Mouse (Mus musculus) neural tube, embryonic 14.5 days (tissue): Measurements from ENCODE around the gene Ablim2. TPM values are rescaled to one million over a fixed set of nuclear protein-coding genes. Genes with fewer than 3 reads are reported as not detected.

Experiments used
- ATAC-seq: fragments of 200-750 bp; cut with Nextera tagmentation; 2 replicates; pipeline ENCODE4 v1.8.0; 2017; ENCODE audit warnings: low read depth, mild to moderate bottlenecking, moderate TSS enrichment, moderate library complexity
- H3K27ac ChIP-seq: fragments of 300-500 bp; sonication (generic); 2 replicates; pipeline ENCODE4 v1.5.1; 2014; ENCODE audit warnings: low read depth, mild to moderate bottlenecking, control low read depth, low read length, moderate library complexity, mixed read lengths
- H3K27me3 ChIP-seq: fragments of 300-500 bp; sonication (generic); 2 replicates; pipeline ENCODE4 v1.6.1; 2014; ENCODE audit warnings: low read length; ENCODE audit not compliant: control insufficient read depth, insufficient read depth
- H3K36me3 ChIP-seq: fragments of 300-500 bp; sonication (generic); 2 replicates; pipeline ENCODE4 v1.6.1; 2014; ENCODE audit warnings: low read length, mixed read lengths; ENCODE audit not compliant: control insufficient read depth, insufficient read depth
- H3K4me1 ChIP-seq: fragments of 300-500 bp; sonication (generic); 2 replicates; pipeline ENCODE4 v1.6.1; 2014; ENCODE audit warnings: low read length; ENCODE audit not compliant: control insufficient read depth, insufficient read depth
- H3K4me2 ChIP-seq: fragments of 300-500 bp; sonication (generic); 2 replicates; pipeline ENCODE4 v1.6.1; 2014; ENCODE audit warnings: mild to moderate bottlenecking, low read depth, low read length, control low read depth
- H3K4me3 ChIP-seq: fragments of 300-500 bp; sonication (generic); 2 replicates; pipeline ENCODE4 v1.5.1; 2014; ENCODE audit warnings: low read depth, low read length, control low read depth, mixed read lengths
- H3K9ac ChIP-seq: fragments of 300-500 bp; sonication (generic); replicated peaks from 2 replicates; pipeline ENCODE4 v1.6.1; 2014; ENCODE audit warnings: low read depth, mild to moderate bottlenecking, control low read depth, low read length, mixed read lengths
- H3K9me3 ChIP-seq: fragments of 300-500 bp; sonication (generic); 2 replicates; pipeline ENCODE4 v1.6.1; 2016; ENCODE audit warnings: low read length; ENCODE audit not compliant: control insufficient read depth
- WGBS: fragments of 180-500 bp; shearing (Covaris S2); extraction: QIAGEN DNeasy Blood & Tissue Kit; methylation state at CpG from one replicate; pipeline ENCODE4 v1.1.7; 2014; 5-methylcytosine and 5-hydroxymethylcytosine counted together
- polyA plus RNA-seq: library from polyadenylated mRNA; unstranded; fragments of >200 nt; fragmentation: Nextera tagmentation; extraction: Ambion mirVana; gene quantifications from 2 replicates; pipeline ENCODE4 v1.2.1, GENCODE M21; 2014

Gene Ablim2
- polyA plus RNA-seq, 1 experiment from 2014 or later: 26.1 TPM

DNA sequence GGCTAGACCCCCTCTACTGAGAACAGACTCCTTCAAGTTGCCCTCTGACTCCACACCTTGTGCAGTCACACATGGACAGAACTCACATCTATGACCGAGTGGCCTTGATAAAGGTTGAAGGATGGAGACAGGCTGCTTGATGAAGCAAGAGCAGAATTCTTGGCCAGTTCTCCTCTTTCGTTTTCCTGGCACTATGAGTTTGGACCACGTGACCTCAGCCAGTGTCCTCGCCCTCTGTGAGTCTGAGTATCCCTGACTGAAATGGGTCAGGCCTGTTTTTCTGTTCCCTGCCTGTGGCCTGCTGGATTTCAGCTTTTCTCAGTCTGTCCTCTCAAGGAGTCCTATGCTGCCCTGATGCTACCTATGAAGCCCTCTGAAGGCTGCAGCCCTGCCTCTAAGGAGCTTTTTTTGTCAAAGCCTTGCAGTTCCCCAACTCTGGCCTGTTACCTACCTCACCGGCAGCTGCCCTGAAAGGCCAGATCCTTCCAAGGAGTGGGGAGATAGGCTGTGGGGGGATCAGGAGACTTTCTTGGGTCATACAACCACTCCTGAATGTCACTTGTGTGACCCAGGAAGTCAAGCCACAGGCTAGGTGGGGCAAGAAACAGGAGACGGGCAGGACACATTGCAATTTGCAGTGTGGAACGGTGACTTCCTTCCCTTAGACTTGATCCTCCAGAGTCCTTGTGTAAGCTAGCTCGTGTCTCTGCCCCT lies 14.3 kb upstream of the Ablim2 start:
- no peaks in the 10 kb centered on the region for H3K4me1 ChIP-seq
- no peaks in the 10 kb centered on the region for H3K9me3 ChIP-seq
- no peak overlapping the region for H3K4me2 ChIP-seq

GRCm38 (mm10) chr5:35743990-35744722 lies 13.5 kb upstream of the Ablim2 start:
- Histone ChIP-seq H3K27ac (no peak overlapping the region), H3K4me3 (no peak overlapping the region), H3K27me3 (no peaks in the 10 kb centered on the region; the same call in 1 of the 2 replicates), H3K36me3 (no peaks in the 10 kb centered on the region), H3K9ac (no peak overlapping the region), H3K4me2 (no peak overlapping the region), H3K9me3 (no peaks in the 10 kb centered on the region), H3K4me1 (no peaks in the 10 kb centered on the region)
- WGBS: 86% methylated on average over 7 of the region's 7 CpGs
- ATAC-seq: no peak

More for the DNA sequence above, 14.3 kb upstream of the Ablim2 start:
- Histone ChIP-seq H3K36me3 (no peaks in the 10 kb centered on the region), H3K9ac (no peak overlapping the region), H3K27me3 (no peaks in the 10 kb centered on the region; the same call in 1 of the 2 replicates), H3K4me3 (no peak overlapping the region), H3K27ac (no peak overlapping the region)
- WGBS: 79% methylated on average over 8 of the region's 8 CpGs
- ATAC-seq: no peak

DNA sequence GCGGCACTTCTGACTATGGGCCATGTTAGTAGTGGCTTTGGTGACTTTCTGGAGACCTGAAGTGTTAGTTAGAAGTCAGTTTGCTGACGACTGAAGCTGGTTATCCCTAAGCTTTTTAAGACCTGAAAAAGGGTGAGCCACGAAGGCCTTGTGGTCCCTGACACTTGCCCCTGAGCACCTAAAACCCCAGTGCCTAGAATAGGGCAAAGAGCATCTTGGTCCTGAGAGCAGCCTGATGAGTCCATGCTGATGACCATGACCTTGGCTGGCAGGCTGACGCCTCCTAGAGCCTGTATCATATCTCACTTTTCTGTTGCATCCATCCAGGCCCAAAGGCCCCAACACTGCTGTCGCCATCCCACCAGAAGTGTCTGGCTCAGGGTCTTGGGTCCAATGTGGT lies 12.3 kb upstream of the Ablim2 start:
- ATAC-seq: no peak

DNA sequence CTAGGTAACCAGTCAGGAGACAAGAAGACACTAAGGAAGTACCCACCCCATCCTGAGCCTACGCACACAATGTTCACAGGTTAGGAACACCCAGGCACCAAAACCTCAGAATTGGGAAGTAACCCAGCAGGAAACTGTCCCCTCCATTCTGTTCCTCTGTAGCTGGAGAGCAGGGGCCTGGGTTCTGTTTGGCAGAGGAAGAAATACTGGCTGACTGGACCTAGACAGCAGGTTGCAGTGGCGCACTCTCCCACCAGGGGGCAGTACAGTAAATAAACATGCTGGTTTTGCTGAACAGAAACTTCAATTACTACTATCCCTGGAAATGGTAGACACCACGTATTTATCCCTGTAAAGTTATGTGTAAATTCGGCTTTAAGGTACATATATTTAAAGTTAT lies 10.8 kb upstream of the Ablim2 start:
- WGBS: 29% methylated on average over 4 of the region's 4 CpGs
- Histone ChIP-seq H3K27me3 (no peaks in the 10 kb centered on the region), H3K4me1 (no peaks in the 10 kb centered on the region), H3K9ac (no peak overlapping the region), H3K4me2 (no peak overlapping the region), H3K4me3 (no peak overlapping the region), H3K27ac (no peak overlapping the region), H3K9me3 (no peaks in the 10 kb centered on the region), H3K36me3 (no peaks in the 10 kb centered on the region)
- ATAC-seq: no peak

More for the DNA sequence above, 12.3 kb upstream of the Ablim2 start:
- Histone ChIP-seq H3K36me3 (no peaks in the 10 kb centered on the region), H3K4me1 (no peaks in the 10 kb centered on the region), H3K9ac (no peak overlapping the region), H3K4me2 (no peak overlapping the region), H3K9me3 (no peaks in the 10 kb centered on the region), H3K4me3 (no peak overlapping the region), H3K27ac (no peak overlapping the region), H3K27me3 (no peaks in the 10 kb centered on the region; the same call in 1 of the 2 replicates)
- WGBS: 93% methylated on average over 5 of the region's 5 CpGs

DNA sequence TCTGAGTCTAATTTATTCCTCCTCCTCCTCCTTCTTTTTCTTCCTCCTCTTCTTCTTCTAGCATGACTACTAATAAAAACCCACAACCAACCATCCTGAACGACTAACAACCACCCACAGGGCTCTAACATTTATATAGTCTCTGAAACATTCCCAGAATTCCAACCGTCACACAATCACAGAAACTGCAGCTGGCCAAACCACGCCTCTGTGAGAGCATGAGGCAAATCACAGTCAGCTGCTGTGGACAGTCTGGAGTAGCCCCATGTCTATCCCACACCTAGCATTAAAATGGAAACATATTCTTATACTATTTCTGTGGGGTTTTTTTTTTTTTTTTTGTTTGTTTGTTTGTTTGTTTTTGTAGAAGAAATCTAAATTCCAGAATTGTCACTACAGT lies 8.3 kb upstream of the Ablim2 start:
- Histone ChIP-seq H3K36me3 (no peaks in the 10 kb centered on the region), H3K9ac (no peak overlapping the region), H3K4me1 (no peaks in the 10 kb centered on the region), H3K27me3 (no peaks in the 10 kb centered on the region), H3K4me2 (no peak overlapping the region), H3K9me3 (no peaks in the 10 kb centered on the region), H3K27ac (no peak overlapping the region), H3K4me3 (no peak overlapping the region)
- no peak for ATAC-seq
- 55% methylated on average over 3 of the region's 3 CpGs for WGBS

GRCm38 (mm10) chr5:35750026-35750425 lies 7.7 kb upstream of the Ablim2 start:
- Histone ChIP-seq H3K4me2 (no peak overlapping the region), H3K9ac (no peak overlapping the region), H3K9me3 (no peaks in the 10 kb centered on the region), H3K36me3 (no peaks in the 10 kb centered on the region), H3K27ac (no peak overlapping the region), H3K4me1 (no peaks in the 10 kb centered on the region), H3K27me3 (no peaks in the 10 kb centered on the region), H3K4me3 (no peak overlapping the region)
- no peak for ATAC-seq
- 91% methylated on average over 1 of the region's 1 CpGs for WGBS

DNA sequence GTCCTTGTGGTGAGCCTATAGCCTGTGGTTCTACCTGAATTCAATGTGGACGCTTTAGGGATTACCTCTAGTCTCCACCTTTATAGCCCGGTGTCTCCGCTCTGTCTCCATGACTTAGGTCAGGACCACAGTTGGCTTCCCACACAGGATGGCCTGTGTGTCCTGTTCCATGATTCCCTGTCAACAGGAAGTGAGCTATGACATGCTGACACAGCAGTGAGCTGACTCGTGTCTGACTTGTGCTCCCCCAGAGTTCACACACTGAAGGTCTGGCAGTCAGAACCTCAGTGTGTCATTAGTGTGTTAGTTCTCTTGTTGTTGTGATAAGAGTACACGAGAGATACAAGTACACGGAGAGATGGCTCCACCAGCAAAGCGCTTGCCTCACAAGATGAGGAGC lies 6.7 kb upstream of the Ablim2 start:
- Histone ChIP-seq H3K9me3 (no peaks in the 10 kb centered on the region), H3K9ac (no peak overlapping the region), H3K27ac (no peak overlapping the region), H3K4me1 (no peaks in the 10 kb centered on the region), H3K4me3 (no peak overlapping the region), H3K4me2 (no peak overlapping the region), H3K27me3 (no peaks in the 10 kb centered on the region), H3K36me3 (no peaks in the 10 kb centered on the region)
- 83% methylated on average over 7 of the region's 7 CpGs for WGBS
- ATAC-seq: no peak

DNA sequence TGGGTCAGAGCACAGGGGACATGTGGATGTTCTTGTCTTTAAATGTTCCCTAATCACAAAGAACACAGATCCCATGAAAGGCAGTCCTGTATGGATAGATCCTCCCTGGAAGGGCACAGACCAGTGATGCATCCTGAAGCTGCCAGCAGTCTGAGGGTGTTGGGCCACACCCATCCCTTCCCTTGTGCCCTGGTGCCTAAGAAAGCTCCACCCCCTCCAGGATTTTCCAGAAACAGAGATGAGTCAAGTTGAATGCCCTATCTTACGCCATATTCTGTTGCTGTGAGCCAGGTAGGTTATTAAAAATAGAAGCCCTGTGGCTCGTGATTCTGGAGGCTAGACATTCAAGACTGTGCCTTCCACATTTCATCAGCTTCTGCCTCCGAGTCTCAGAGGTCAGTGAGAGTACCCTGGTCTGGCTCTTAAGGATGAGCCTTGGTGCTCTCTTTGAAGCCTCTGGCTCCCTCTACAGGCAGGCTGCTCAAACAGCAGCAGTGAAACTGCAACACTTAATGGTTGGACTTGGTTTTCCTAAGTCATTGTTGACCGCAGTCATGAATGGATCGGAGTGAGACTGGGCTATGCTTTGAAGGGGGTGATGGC lies 2.4 kb upstream of the Ablim2 start:
- ATAC-seq: no peak
- Histone ChIP-seq H3K27me3 (peaks cover 19% of the 10 kb centered on the region; the same call in 1 of the 2 replicates), H3K9ac (no peak overlapping the region), H3K36me3 (no peaks in the 10 kb centered on the region), H3K27ac (no peak overlapping the region), H3K4me3 (no peak overlapping the region), H3K4me2 (no peak overlapping the region), H3K9me3 (no peaks in the 10 kb centered on the region), H3K4me1 (peaks cover 4% of the 10 kb centered on the region)
- WGBS: 17% methylated on average over 5 of the region's 5 CpGs

GRCm38 (mm10) chr5:35756020-35756419 lies 1.7 kb upstream of the Ablim2 start:
- H3K27ac ChIP-seq: no peak overlapping the region
- H3K4me3 ChIP-seq: no peak overlapping the region
- H3K4me1 ChIP-seq: peaks cover 4% of the 10 kb centered on the region
- no peaks in the 10 kb centered on the region for H3K36me3 ChIP-seq
- H3K9ac ChIP-seq: no peak overlapping the region
- peaks cover 19% of the 10 kb centered on the region; the same call in 1 of the 2 replicates for H3K27me3 ChIP-seq
- no peak for ATAC-seq
- H3K9me3 ChIP-seq: no peaks in the 10 kb centered on the region
- 72% methylated on average over 4 of the region's 4 CpGs for WGBS
- H3K4me2 ChIP-seq: no peak overlapping the region
